Mouse (Mus musculus) hindbrain, embryonic 14.5 days (tissue): ENCODE data around the gene Sh3glb2. TPM values are rescaled to one million over a fixed set of nuclear protein-coding genes. Genes with fewer than 3 reads are reported as not detected.

Experiments used
- ATAC-seq: fragments of 200-750 bp; cut with Nextera tagmentation; 2 replicates; pipeline ENCODE4 v1.8.0; 2017; ENCODE audit warnings: moderate number of reproducible peaks, mild to moderate bottlenecking, moderate TSS enrichment, moderate library complexity; ENCODE audit not compliant: low FRiP score
- DNase-seq: peaks from one replicate; pipeline ENCODE4 v3.0.0-alpha.2; 2015; ENCODE audit warnings: low spot score
- H3K27ac ChIP-seq: fragments of 300-500 bp; sonication (generic); 2 replicates; pipeline ENCODE4 v1.5.1; 2014; ENCODE audit warnings: mild to moderate bottlenecking, moderate library complexity
- H3K27me3 ChIP-seq: fragments of 300-500 bp; sonication (generic); 2 replicates; pipeline ENCODE4 v1.6.1; 2014; ENCODE audit warnings: mild to moderate bottlenecking, low read length, mixed read lengths; ENCODE audit not compliant: control insufficient read depth, insufficient read depth
- H3K36me3 ChIP-seq: fragments of 300-500 bp; sonication (generic); replicated peaks from 2 replicates; pipeline ENCODE4 v1.6.1; 2014; ENCODE audit not compliant: control insufficient read depth, insufficient read depth
- H3K4me1 ChIP-seq: fragments of 300-500 bp; sonication (generic); replicated peaks from 2 replicates; pipeline ENCODE4 v1.6.1; 2014; ENCODE audit warnings: antibody characterized with exemption, low read length, mixed read lengths; ENCODE audit not compliant: control insufficient read depth, insufficient read depth
- H3K4me2 ChIP-seq: fragments of 300-500 bp; sonication (generic); replicated peaks from 2 replicates; pipeline ENCODE4 v1.6.1; 2014; ENCODE audit warnings: mild to moderate bottlenecking, moderate library complexity
- H3K4me3 ChIP-seq: fragments of 300-500 bp; sonication (generic); replicated peaks from 2 replicates; pipeline ENCODE4 v1.5.1; 2014; ENCODE audit warnings: mild to moderate bottlenecking, low read length
- H3K9ac ChIP-seq: fragments of 300-500 bp; sonication (generic); 2 replicates; pipeline ENCODE4 v1.6.1; 2014
- H3K9me3 ChIP-seq: fragments of 300-500 bp; sonication (generic); 2 replicates; pipeline ENCODE4 v1.6.1; 2016; ENCODE audit warnings: low read length; ENCODE audit not compliant: control insufficient read depth
- WGBS: fragments of 180-500 bp; shearing (Covaris S2); extraction: QIAGEN DNeasy Blood & Tissue Kit; methylation state at CpG from one replicate; pipeline ENCODE4 v1.1.7; 2014; 5-methylcytosine and 5-hydroxymethylcytosine counted together
- polyA plus RNA-seq: library from polyadenylated mRNA; unstranded; fragments of >200 nt; fragmentation: Nextera tagmentation; extraction: Ambion mirVana; gene quantifications from 2 replicates; pipeline ENCODE4 v1.2.1, GENCODE M21; 2014

The Sh3glb2 gene
- polyA plus RNA-seq, 1 experiment from 2014 or later = 143 TPM

GRCm38 (mm10) chr2:30365281-30366069 is 6.3 kb upstream of the Sh3glb2 start:
- ATAC-seq = no peak
- Histone ChIP-seq H3K9me3 (no peaks in the 10 kb centered on the region), H3K4me1 (peaks cover 14% of the 10 kb centered on the region), H3K4me2 (peak overlapping the region; percentile 89), H3K4me3 (peak overlapping the region; percentile 73), H3K27ac (no peak overlapping the region), H3K9ac (peak overlapping the region; percentile 84), H3K36me3 (peaks cover 39% of the 10 kb centered on the region), H3K27me3 (no peaks in the 10 kb centered on the region)
- DNase-seq = no peak
- 88% methylated on average over 2 of the region's 2 CpGs for WGBS

DNA sequence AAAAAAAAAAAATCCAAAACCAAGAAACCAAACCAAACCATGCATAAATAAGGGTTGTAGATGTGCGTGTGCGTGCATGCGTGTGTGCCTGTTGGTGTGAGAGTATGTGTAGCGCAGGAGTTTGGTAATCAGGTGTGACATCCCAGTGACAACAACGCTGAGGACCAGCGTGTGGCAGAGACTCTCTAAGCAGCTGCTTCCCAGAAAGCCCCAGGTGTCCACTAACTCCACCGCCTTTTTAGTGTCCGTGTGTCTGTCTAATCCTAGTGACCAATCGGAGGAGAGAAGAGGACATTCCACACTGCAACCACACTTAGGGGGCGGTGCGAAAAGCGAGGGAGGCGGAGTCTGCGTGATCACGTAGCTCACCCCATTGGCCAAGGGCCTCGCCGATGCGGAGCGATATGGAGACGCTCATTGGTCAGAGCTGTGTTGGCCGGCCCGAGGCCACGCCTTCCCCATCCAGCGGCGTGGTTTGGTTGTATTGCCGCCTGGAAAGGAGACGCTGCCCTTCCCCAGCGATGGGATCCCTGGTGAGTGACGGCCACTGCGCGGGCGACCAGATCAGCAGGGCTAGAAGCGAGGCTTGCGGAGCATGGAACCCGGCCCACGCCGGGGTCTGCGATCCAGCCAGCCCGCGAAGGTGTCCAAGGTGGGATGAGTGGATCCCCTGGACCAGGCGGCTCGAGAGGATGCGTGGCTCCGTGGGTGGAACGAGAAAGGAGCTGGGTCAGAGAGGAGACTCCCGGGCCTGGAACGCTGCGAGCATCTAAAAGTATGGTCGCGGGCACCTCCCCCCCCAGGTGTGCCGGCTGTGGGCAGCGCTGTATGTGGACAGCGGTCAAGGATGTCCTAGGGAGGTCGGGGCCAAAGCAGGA is 4.9 kb upstream of the Sh3glb2 start, which contains the start of gene Miga2:
Gene Miga2, plus strand, starts transcription at position 461 of the 878 bp plus-strand sequence.
- peak within 1 kb of the TSS; percentile 75 for H3K27ac ChIP-seq
- 0% methylated on average over 54 of the region's 54 CpGs for WGBS
- ATAC-seq = peak; percentile 98

GRCm38 (mm10) chr2:30362865-30363264 is 3.7 kb upstream of the Sh3glb2 start:
- ATAC-seq = no peak
- Histone ChIP-seq H3K36me3 (peaks cover 13% of the 10 kb centered on the region), H3K27me3 (no peaks in the 10 kb centered on the region), H3K4me2 (no peak overlapping the region), H3K9ac (no peak overlapping the region), H3K4me3 (no peak overlapping the region), H3K4me1 (peaks cover 22% of the 10 kb centered on the region), H3K27ac (no peak overlapping the region), H3K9me3 (no peaks in the 10 kb centered on the region)
- DNase-seq = no peak
- WGBS = 72% methylated on average over 5 of the region's 5 CpGs

More for the DNA sequence above, 4.9 kb upstream of the Sh3glb2 start, which contains the start of gene Miga2:
- Histone ChIP-seq H3K9ac (peak within 1 kb of the TSS; percentile 84), H3K4me3 (peak within 1 kb of the TSS; percentile 73), H3K4me2 (peak within 1 kb of the TSS; percentile 89), H3K27me3 (no peaks in the 10 kb centered on the region), H3K4me1 (peaks cover 14% of the 10 kb centered on the region), H3K9me3 (no peaks in the 10 kb centered on the region), H3K36me3 (peaks cover 24% of the 10 kb centered on the region)
- peak; percentile 98 for DNase-seq

GRCm38 (mm10) chr2:30360626-30361025 is 1.5 kb upstream of the Sh3glb2 start:
- Histone ChIP-seq H3K9ac (no peak overlapping the region), H3K4me3 (no peak overlapping the region), H3K4me2 (no peak overlapping the region), H3K27ac (no peak overlapping the region), H3K9me3 (no peaks in the 10 kb centered on the region), H3K27me3 (no peaks in the 10 kb centered on the region), H3K4me1 (peaks cover 30% of the 10 kb centered on the region), H3K36me3 (no peaks in the 10 kb centered on the region)
- DNase-seq (no peak), ATAC-seq (no peak)
- WGBS = 41% methylated on average over 10 of the region's 10 CpGs

- Histone ChIP-seq H3K4me1 (peaks cover 19% of the 10 kb centered on the region), H3K9ac (peak overlapping the region; percentile 87), H3K4me3 (peak overlapping the region; percentile 62), H3K9me3 (no peaks in the 10 kb centered on the region), H3K4me2 (peak overlapping the region; percentile 94), H3K27me3 (no peaks in the 10 kb centered on the region), H3K36me3 (peaks cover 16% of the 10 kb centered on the region), H3K27ac (no peak overlapping the region)
- 62% methylated on average over 8 of the region's 8 CpGs for WGBS
- no peak for DNase-seq
- no peak for ATAC-seq
Observed at GRCm38 (mm10) chr2:30357552-30358510, 1.3 kb downstream of the Sh3glb2 start.

- DNase-seq (no peak), ATAC-seq (no peak)
- WGBS = 72% methylated on average over 9 of the region's 9 CpGs
- H3K9me3 ChIP-seq = no peaks in the 10 kb centered on the region
- no peak overlapping the region for H3K4me2 ChIP-seq
- H3K4me3 ChIP-seq = no peak overlapping the region
- H3K9ac ChIP-seq = no peak overlapping the region
- no peak overlapping the region for H3K27ac ChIP-seq
- H3K4me1 ChIP-seq = peaks cover 19% of the 10 kb centered on the region
- no peaks in the 10 kb centered on the region for H3K27me3 ChIP-seq
- H3K36me3 ChIP-seq = peaks cover 24% of the 10 kb centered on the region
Observed at GRCm38 (mm10) chr2:30356906-30357305, 2.2 kb downstream of the Sh3glb2 start.

GRCm38 (mm10) chr2:30356266-30356665 is 2.9 kb downstream of the Sh3glb2 start:
- ATAC-seq = no peak
- Histone ChIP-seq H3K4me2 (no peak overlapping the region), H3K9me3 (no peaks in the 10 kb centered on the region), H3K36me3 (peaks cover 24% of the 10 kb centered on the region), H3K4me3 (no peak overlapping the region), H3K27ac (no peak overlapping the region), H3K4me1 (peaks cover 19% of the 10 kb centered on the region), H3K9ac (no peak overlapping the region), H3K27me3 (no peaks in the 10 kb centered on the region)
- no peak for DNase-seq
- 62% methylated on average over 4 of the region's 4 CpGs for WGBS

GRCm38 (mm10) chr2:30355861-30356260 is 3.3 kb downstream of the Sh3glb2 start:
- H3K4me2 ChIP-seq = no peak overlapping the region
- no peaks in the 10 kb centered on the region for H3K9me3 ChIP-seq
- H3K36me3 ChIP-seq = peaks cover 25% of the 10 kb centered on the region
- no peaks in the 10 kb centered on the region for H3K27me3 ChIP-seq
- no peak overlapping the region for H3K27ac ChIP-seq
- ATAC-seq = no peak
- H3K9ac ChIP-seq = 0 out of 2 replicates have a peak overlapping the region, but pooled peaks have one; percentile 6
- 56% methylated on average over 4 of the region's 4 CpGs for WGBS
- DNase-seq = no peak
- H3K4me3 ChIP-seq = no peak overlapping the region
- peaks cover 19% of the 10 kb centered on the region for H3K4me1 ChIP-seq
